Mouse (Mus musculus) forebrain, embryonic 14.5 days (tissue): ENCODE measurements around the gene Lhb. TPM values are rescaled to one million over a fixed set of nuclear protein-coding genes. Genes with fewer than 3 reads are reported as not detected.
"Not testable (repeated sequence)": the region's sequence is repeated elsewhere in the genome, so short reads cannot be mapped to it uniquely, and the experiment has no call there.

Experiments used
- ATAC-seq: fragments of 200-750 bp; cut with Nextera tagmentation; 2 replicates; pipeline ENCODE4 v1.8.0; 2017; ENCODE audit warnings: mild to moderate bottlenecking, moderate library complexity
- DNase-seq: peaks from one replicate; pipeline ENCODE4 v3.0.0-alpha.2; 2015; ENCODE audit warnings: low spot score
- H3K27ac ChIP-seq: fragments of 300-500 bp; sonication (generic); 2 replicates; pipeline ENCODE4 v1.5.1; 2014; ENCODE audit warnings: low read depth, mild to moderate bottlenecking, control low read depth, low read length, moderate library complexity
- H3K27me3 ChIP-seq: fragments of 300-500 bp; sonication (generic); replicated peaks from 2 replicates; pipeline ENCODE4 v1.6.1; 2014; ENCODE audit warnings: low read length, control low read depth, mixed read lengths; ENCODE audit not compliant: control insufficient read depth, insufficient read depth
- H3K36me3 ChIP-seq: fragments of 300-500 bp; sonication (generic); 2 replicates; pipeline ENCODE4 v1.6.1; 2014; ENCODE audit warnings: low read length, control low read depth; ENCODE audit not compliant: control insufficient read depth, insufficient read depth
- H3K4me1 ChIP-seq: fragments of 300-500 bp; sonication (generic); 2 replicates; pipeline ENCODE4 v1.6.1; 2014; ENCODE audit warnings: antibody characterized with exemption, low read length, control low read depth; ENCODE audit not compliant: control insufficient read depth, insufficient read depth
- H3K4me2 ChIP-seq: fragments of 300-500 bp; sonication (generic); 2 replicates; pipeline ENCODE4 v1.6.1; 2014; ENCODE audit warnings: mild to moderate bottlenecking, control low read depth, low read length
- H3K4me3 ChIP-seq: fragments of 300-500 bp; sonication (generic); 2 replicates; pipeline ENCODE4 v1.5.1; 2014; ENCODE audit warnings: low read depth, low read length, control low read depth
- H3K9ac ChIP-seq: fragments of 300-500 bp; sonication (generic); 2 replicates; pipeline ENCODE4 v1.6.1; 2014; ENCODE audit warnings: mild to moderate bottlenecking, low read length, control low read depth, moderate library complexity
- H3K9me3 ChIP-seq: fragments of 300-500 bp; sonication (generic); replicated peaks from 2 replicates; pipeline ENCODE4 v1.6.1; 2016; ENCODE audit warnings: low read length, control low read depth, mixed read lengths; ENCODE audit not compliant: control insufficient read depth
- WGBS: fragments of 180-500 bp; shearing (Covaris S2); extraction: QIAGEN DNeasy Blood & Tissue Kit; methylation state at CpG from one replicate; pipeline ENCODE4 v1.1.7; 2014; 5-methylcytosine and 5-hydroxymethylcytosine counted together
- polyA plus RNA-seq: library from polyadenylated mRNA; unstranded; fragments of >200 nt; fragmentation: Nextera tagmentation; extraction: Ambion mirVana; gene quantifications from 2 replicates; pipeline ENCODE4 v1.2.1, GENCODE M21; 2014

Lhb gene
- polyA plus RNA-seq, result 0.46 TPM in 1 of 2 replicates, not detected in the other

- Histone ChIP-seq H3K27ac (no peak within 1 kb of the TSS), H3K9me3 (no peaks in the 10 kb centered on the region), H3K4me2 (no peak within 1 kb of the TSS), H3K4me1 (no peaks in the 10 kb centered on the region), H3K9ac (no peak within 1 kb of the TSS), H3K27me3 (peaks cover 33% of the 10 kb centered on the region), H3K36me3 (peaks cover 48% of the 10 kb centered on the region), H3K4me3 (no peak within 1 kb of the TSS)
- ATAC-seq (no peak), DNase-seq (no peak)
- WGBS, result 61% methylated on average over 6 of the region's 6 CpGs
Observed at GRCm38 (mm10) chr7:45420615-45420919, at the start of gene Lhb. TSS of gene Lhb (plus strand) at chr7:45420820.

- DNase-seq, result no peak
- WGBS, result 91% methylated on average over 5 of the region's 5 CpGs
- H3K36me3 ChIP-seq, result peaks cover 53% of the 10 kb centered on the region
Observed at GRCm38 (mm10) chr7:45372371-45372770, 48.2 kb upstream of the Lhb start.

GRCm38 (mm10) chr7:45374620-45375019 lies 46.0 kb upstream of the Lhb start:
- H3K4me3 ChIP-seq, result no peak overlapping the region
- no peak overlapping the region for H3K4me2 ChIP-seq
- H3K9ac ChIP-seq, result no peak overlapping the region
- no peak for DNase-seq
- H3K36me3 ChIP-seq, result peaks cover 75% of the 10 kb centered on the region
- no peak overlapping the region for H3K27ac ChIP-seq
- WGBS, result 96% methylated on average over 8 of the region's 8 CpGs
- peaks cover 5% of the 10 kb centered on the region; the same call in 1 of the 2 replicates for H3K27me3 ChIP-seq
- peaks cover 11% of the 10 kb centered on the region for H3K4me1 ChIP-seq
- no peak for ATAC-seq
- no peaks in the 10 kb centered on the region for H3K9me3 ChIP-seq

More at GRCm38 (mm10) chr7:45372371-45372770, 48.2 kb upstream of the Lhb start:
- H3K4me2 ChIP-seq, result no peak overlapping the region
- H3K4me3 ChIP-seq, result no peak overlapping the region
- peaks cover 19% of the 10 kb centered on the region for H3K4me1 ChIP-seq
- no peak overlapping the region for H3K27ac ChIP-seq
- ATAC-seq, result no peak
- H3K9ac ChIP-seq, result no peak overlapping the region
- H3K27me3 ChIP-seq, result peaks cover 6% of the 10 kb centered on the region; the same call in 1 of the 2 replicates
- H3K9me3 ChIP-seq, result no peaks in the 10 kb centered on the region

- Histone ChIP-seq H3K27ac (no peak overlapping the region), H3K4me3 (no peak overlapping the region), H3K36me3 (peaks cover 90% of the 10 kb centered on the region), H3K27me3 (no peaks in the 10 kb centered on the region), H3K4me2 (no peak overlapping the region), H3K9ac (no peak overlapping the region), H3K4me1 (no peaks in the 10 kb centered on the region), H3K9me3 (no peaks in the 10 kb centered on the region)
- 72% methylated on average over 1 of the region's 1 CpGs for WGBS
- no peak for ATAC-seq
- DNase-seq, result peak; percentile 47
Observed at GRCm38 (mm10) chr7:45376057-45376456, 44.6 kb upstream of the Lhb start.

DNA sequence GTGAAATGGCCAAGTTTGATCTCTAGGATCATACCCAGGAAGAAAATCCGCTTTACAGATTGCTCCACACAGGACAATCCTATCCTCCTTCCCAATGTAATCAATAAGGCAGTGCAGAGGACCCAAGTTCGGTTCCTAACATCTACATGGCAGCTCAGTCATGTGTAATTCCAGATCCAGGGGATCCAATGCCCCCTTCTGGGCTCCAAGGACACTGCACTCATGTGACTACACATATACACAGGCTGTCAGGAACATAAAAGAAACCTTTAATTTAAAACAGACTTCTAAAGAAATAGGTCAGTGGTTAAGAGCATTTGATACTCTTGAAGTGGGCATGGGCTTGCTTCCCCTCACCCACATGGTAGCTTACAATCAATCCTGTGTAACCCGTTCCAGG lies 34.5 kb upstream of the Lhb start:
- Histone ChIP-seq H3K4me2 (no peak overlapping the region), H3K27ac (no peak overlapping the region), H3K9me3 (no peaks in the 10 kb centered on the region), H3K36me3 (peaks cover 100% of the 10 kb centered on the region), H3K27me3 (no peaks in the 10 kb centered on the region), H3K4me1 (no peaks in the 10 kb centered on the region), H3K4me3 (no peak overlapping the region), H3K9ac (no peak overlapping the region)
- DNase-seq (no peak), ATAC-seq (no peak)
- WGBS, result 93% methylated on average over 3 of the region's 3 CpGs

DNA sequence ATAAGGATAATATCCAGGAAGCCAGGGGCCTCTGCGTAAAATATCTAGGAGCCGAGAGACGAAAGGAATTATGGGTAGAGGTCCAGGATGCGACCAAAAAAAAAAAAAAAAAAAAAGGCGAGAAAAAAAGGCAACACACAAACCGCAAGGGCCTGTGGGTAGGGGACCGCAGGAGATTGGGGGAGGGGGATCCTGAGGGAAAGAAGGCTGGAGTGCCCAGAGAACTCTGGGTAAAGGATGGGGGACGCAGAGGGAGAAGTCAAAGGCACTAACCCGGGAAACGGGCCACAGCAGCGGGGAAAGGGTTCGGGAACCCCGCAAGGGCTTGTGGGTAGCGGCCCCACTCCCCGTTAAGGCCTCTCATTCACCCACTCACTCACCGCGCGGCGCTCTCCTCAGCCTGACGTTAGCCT lies 25.5 kb upstream of the Lhb start:
- no peaks in the 10 kb centered on the region for H3K27me3 ChIP-seq
- WGBS, result under 1% methylated on average over 19 of the region's 20 CpGs

GRCm38 (mm10) chr7:45395578-45396336 lies 24.9 kb upstream of the Lhb start, which contains the start of gene Snrnp70:
TSS of gene Snrnp70 (minus strand) at chr7:45395742.
- ATAC-seq (peak; percentile 97), DNase-seq (peak; percentile 100)
- H3K4me1 ChIP-seq, result peaks cover 20% of the 10 kb centered on the region
- no peaks in the 10 kb centered on the region for H3K9me3 ChIP-seq
- peak within 1 kb of the TSS; percentile 97 for H3K27ac ChIP-seq
- under 1% methylated on average over 60 of the region's 60 CpGs for WGBS
- peak within 1 kb of the TSS; percentile 84 for H3K9ac ChIP-seq
- H3K4me2 ChIP-seq, result peak within 1 kb of the TSS; percentile 100
- peaks cover 18% of the 10 kb centered on the region for H3K36me3 ChIP-seq
- H3K4me3 ChIP-seq, result peak within 1 kb of the TSS; percentile 65
- no peaks in the 10 kb centered on the region for H3K27me3 ChIP-seq

More for the DNA sequence above, 25.5 kb upstream of the Lhb start:
- Histone ChIP-seq H3K4me3 (peak overlapping the region; percentile 65), H3K36me3 (peaks cover 25% of the 10 kb centered on the region), H3K4me1 (peaks cover 20% of the 10 kb centered on the region), H3K9me3 (no peaks in the 10 kb centered on the region), H3K27ac (peak overlapping the region; percentile 97), H3K4me2 (peak overlapping the region; percentile 100), H3K9ac (peak overlapping the region; percentile 84)
- ATAC-seq, result peak; percentile 82
- DNase-seq, result peak; percentile 90

DNA sequence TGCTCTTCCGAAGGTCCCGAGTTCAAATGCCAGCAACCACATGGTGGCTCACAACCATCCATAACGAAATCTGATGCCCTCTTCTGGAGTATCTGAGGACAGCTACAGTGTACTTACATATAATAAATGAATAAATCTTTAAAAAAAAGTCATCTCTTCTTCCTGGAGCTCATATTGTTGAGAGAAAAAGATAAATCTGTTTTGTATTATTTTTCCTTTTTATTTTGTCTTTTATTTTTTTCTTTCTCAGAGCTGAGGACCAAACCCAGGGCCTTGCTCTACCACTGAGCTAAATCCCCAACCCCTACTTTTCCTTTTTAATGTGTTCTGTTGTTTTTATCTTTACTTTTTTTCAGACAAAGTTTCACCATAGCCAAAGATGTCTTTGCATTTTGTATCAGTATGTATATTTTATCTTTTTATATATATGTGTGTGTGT lies 24.3 kb upstream of the Lhb start:
- H3K4me2 ChIP-seq, result peak overlapping the region; percentile 53
- H3K4me1 ChIP-seq, result peaks cover 20% of the 10 kb centered on the region
- H3K36me3 ChIP-seq, result peaks cover 14% of the 10 kb centered on the region
- 10% methylated on average over 3 of the region's 3 CpGs for WGBS
- H3K27me3 ChIP-seq, H3K9ac ChIP-seq, H3K9me3 ChIP-seq, DNase-seq, H3K27ac ChIP-seq: not testable (repeated sequence)
- ATAC-seq, result peak; percentile 40
- H3K4me3 ChIP-seq, result peak overlapping the region; percentile 65

DNA sequence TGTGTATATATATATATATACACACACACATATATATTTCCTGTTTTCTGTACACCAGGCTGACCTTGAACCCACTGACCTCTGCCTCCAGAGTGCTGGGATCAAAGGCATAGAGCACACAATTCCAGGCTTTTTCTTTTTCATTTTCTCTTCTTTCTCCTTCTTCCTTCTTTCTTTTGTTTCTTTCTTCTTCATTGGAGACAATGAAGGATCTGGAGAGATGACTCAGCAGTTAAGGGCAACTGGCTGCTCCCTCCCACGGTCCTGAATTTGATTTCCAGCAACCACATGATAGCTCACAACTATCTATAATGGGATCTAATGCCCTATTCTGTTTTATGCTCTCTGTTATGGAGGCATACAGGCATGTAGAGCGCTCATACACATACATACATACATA lies 23.8 kb upstream of the Lhb start:
- Histone ChIP-seq H3K4me2 (no peak overlapping the region), H3K27me3 (no peaks in the 10 kb centered on the region), H3K27ac (no peak overlapping the region), H3K4me1 (peaks cover 20% of the 10 kb centered on the region), H3K9me3 (no peaks in the 10 kb centered on the region), H3K4me3 (no peak overlapping the region), H3K36me3 (peaks cover 10% of the 10 kb centered on the region), H3K9ac (no peak overlapping the region)
- ATAC-seq (no peak), DNase-seq (no peak)
- 79% methylated on average over 2 of the region's 2 CpGs for WGBS
